Mouse (Mus musculus) intestine, embryonic 14.5 days (tissue): ENCODE results near the gene Gm9507. TPM values are rescaled to one million over a fixed set of nuclear protein-coding genes. Genes with fewer than 3 reads are reported as not detected.
"Not testable (repeated sequence)": the region's sequence is repeated elsewhere in the genome, so short reads cannot be mapped to it uniquely, and the experiment has no call there.

ENCODE experiments used
- ATAC-seq: fragments of 200-750 bp; cut with Nextera tagmentation; replicated peaks from 2 replicates; pipeline ENCODE4 v1.8.0; 2017; ENCODE audit warnings: low read depth, moderate number of reproducible peaks, moderate TSS enrichment, moderate library complexity; ENCODE audit not compliant: low FRiP score, low TSS enrichment
- DNase-seq: peaks from one replicate; pipeline ENCODE4 v3.0.0-alpha.2; 2018; ENCODE audit warnings: low spot score
- H3K27ac ChIP-seq: fragments of 300-500 bp; sonication (generic); 2 replicates; pipeline ENCODE4 v1.5.1; 2014; ENCODE audit warnings: low read depth, mild to moderate bottlenecking, control low read depth
- H3K27me3 ChIP-seq: fragments of 300-500 bp; sonication (generic); replicated peaks from 2 replicates; pipeline ENCODE4 v1.6.1; 2014; ENCODE audit warnings: low read length, control low read depth; ENCODE audit not compliant: control insufficient read depth, insufficient read depth
- H3K36me3 ChIP-seq: fragments of 300-500 bp; sonication (generic); 2 replicates; pipeline ENCODE4 v1.6.1; 2014; ENCODE audit warnings: low read length, control low read depth; ENCODE audit not compliant: control insufficient read depth, insufficient read depth
- H3K4me1 ChIP-seq: fragments of 300-500 bp; sonication (generic); replicated peaks from 2 replicates; pipeline ENCODE4 v1.6.1; 2014; ENCODE audit warnings: low read length, control low read depth, mixed read lengths; ENCODE audit not compliant: control insufficient read depth, insufficient read depth
- H3K4me2 ChIP-seq: fragments of 300-500 bp; sonication (generic); 2 replicates; pipeline ENCODE4 v1.6.1; 2014; ENCODE audit warnings: low read length
- H3K4me3 ChIP-seq: fragments of 300-500 bp; sonication (generic); 2 replicates; pipeline ENCODE4 v1.5.1; 2014; ENCODE audit warnings: low read depth, low read length, control low read depth, mixed read lengths
- H3K9ac ChIP-seq: fragments of 300-500 bp; sonication (generic); 2 replicates; pipeline ENCODE4 v1.6.1; 2014; ENCODE audit warnings: mild to moderate bottlenecking, low read length
- H3K9me3 ChIP-seq: fragments of 300-500 bp; sonication (generic); 2 replicates; pipeline ENCODE4 v1.6.1; 2016; ENCODE audit warnings: low read length, control low read depth; ENCODE audit not compliant: control insufficient read depth
- WGBS: fragments of 180-500 bp; shearing (Covaris S2); extraction: QIAGEN DNeasy Blood & Tissue Kit; methylation state at CpG from one replicate; pipeline ENCODE4 v1.1.7; 2014; 5-methylcytosine and 5-hydroxymethylcytosine counted together
- polyA plus RNA-seq: library from polyadenylated mRNA; unstranded; fragments of >200 nt; fragmentation: Nextera tagmentation; extraction: Ambion mirVana; gene quantifications from 2 replicates; pipeline ENCODE4 v1.2.1, GENCODE M21; 2014

Gm9507 gene
- polyA plus RNA-seq, 1 experiment from 2014 or later, result not detected

DNA sequence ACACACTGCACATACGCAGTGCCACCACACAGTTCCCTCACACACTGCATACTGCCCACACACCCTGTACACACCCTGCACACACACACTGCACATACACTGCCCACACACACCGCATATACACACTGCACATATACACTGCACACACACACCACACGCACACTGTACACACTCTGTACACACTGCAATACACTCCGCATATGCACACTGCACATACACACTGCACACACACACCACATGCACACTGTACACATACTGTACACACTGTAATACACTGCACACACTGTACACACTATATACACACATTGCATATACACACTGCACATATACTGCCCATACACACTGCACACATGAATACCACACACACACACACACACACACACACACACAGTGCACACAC is 6.9 kb upstream of the Gm9507 start:
- no peak for ATAC-seq
- no peak for DNase-seq
- Histone ChIP-seq H3K27me3 (no peaks in the 10 kb centered on the region), H3K4me1 (no peaks in the 10 kb centered on the region), H3K9ac (no peak overlapping the region), H3K9me3 (no peaks in the 10 kb centered on the region), H3K4me3 (no peak overlapping the region), H3K27ac (no peak overlapping the region), H3K36me3 (no peaks in the 10 kb centered on the region), H3K4me2 (no peak overlapping the region)
- WGBS, result 96% methylated on average over 4 of the region's 4 CpGs

DNA sequence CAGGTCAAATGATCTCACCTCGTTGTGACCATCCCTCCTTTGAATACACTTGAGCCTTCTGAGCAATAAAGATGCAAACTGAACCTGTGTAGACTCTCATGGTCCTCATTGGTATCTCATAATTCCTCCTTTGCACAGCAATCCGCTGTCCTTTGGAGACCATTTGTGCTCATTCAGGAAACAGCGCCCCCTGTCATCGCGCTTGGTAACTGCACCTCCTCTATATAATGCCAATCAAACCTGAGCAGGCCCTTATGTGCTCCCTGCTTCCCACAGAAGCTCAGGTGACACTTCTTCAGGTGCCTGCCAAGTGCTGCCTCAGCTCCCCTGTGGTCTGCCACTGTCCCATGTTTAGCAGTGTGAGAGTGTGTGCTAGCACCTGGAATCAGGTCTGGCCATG is 3.9 kb upstream of the Gm9507 start:
- Histone ChIP-seq H3K4me3 (no peak overlapping the region), H3K9ac (no peak overlapping the region), H3K4me2 (no peak overlapping the region), H3K36me3 (no peaks in the 10 kb centered on the region), H3K4me1 (no peaks in the 10 kb centered on the region), H3K27me3 (no peaks in the 10 kb centered on the region), H3K9me3 (no peaks in the 10 kb centered on the region), H3K27ac (no peak overlapping the region)
- ATAC-seq, result no peak
- DNase-seq, result peak; percentile 59
- WGBS, result 30% methylated on average over 5 of the region's 5 CpGs

DNA sequence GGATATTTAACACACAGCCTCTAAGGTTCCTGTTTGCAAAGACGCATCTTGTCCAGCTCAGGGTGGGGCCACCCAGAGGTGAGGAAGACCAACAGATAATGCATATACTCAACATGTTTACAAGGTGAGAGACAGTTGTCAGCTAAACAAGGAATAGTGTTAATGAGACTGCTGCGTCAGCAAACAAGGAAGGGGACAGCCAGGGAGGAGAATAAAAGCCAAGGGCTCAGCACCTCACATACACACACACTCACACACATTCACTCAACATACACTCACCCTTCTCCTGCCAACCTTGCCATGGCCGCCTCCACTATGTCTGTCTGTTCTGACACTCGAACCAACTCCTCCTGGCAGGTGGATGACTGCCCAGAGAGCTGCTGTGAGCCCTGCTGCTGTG is 2.7 kb upstream of the Gm9507 start, which contains the start of gene Gm2696:
Gm2696 (plus strand) TSS at position 301 of the 400 bp plus-strand sequence.
- H3K4me1 ChIP-seq, result no peaks in the 10 kb centered on the region
- no peak within 1 kb of the TSS for H3K4me3 ChIP-seq
- ATAC-seq (no peak), DNase-seq (no peak)
- H3K9ac ChIP-seq, result no peak within 1 kb of the TSS
- WGBS, result 44% methylated on average over 4 of the region's 4 CpGs
- no peaks in the 10 kb centered on the region for H3K36me3 ChIP-seq
- H3K9me3 ChIP-seq, result 0 out of 2 replicates have a peak, but pooled peaks cover 6% of the 10 kb centered on the region
- H3K27me3 ChIP-seq, result no peaks in the 10 kb centered on the region
- H3K27ac ChIP-seq, result no peak within 1 kb of the TSS
- H3K4me2 ChIP-seq, result no peak within 1 kb of the TSS

DNA sequence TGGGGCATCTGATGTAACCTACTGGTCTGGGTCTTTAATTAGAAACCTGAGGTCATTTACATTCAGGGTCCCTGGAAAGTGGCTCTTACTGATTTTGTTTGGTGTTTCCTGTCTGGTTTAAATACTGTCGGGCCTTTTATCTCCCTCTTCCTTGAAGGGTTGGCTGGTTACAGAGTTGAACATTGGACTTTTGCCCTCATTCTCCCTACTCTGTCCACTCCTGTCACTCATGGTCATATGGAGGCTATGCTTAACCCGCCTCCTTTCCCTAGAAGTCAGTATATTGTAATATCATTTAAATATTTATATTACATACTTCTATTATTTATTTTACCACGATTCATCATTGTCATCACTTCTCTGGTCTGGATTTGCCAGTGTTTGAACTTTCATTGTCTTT is 7.5 kb downstream of the Gm9507 start:
- no peak for ATAC-seq

DNA sequence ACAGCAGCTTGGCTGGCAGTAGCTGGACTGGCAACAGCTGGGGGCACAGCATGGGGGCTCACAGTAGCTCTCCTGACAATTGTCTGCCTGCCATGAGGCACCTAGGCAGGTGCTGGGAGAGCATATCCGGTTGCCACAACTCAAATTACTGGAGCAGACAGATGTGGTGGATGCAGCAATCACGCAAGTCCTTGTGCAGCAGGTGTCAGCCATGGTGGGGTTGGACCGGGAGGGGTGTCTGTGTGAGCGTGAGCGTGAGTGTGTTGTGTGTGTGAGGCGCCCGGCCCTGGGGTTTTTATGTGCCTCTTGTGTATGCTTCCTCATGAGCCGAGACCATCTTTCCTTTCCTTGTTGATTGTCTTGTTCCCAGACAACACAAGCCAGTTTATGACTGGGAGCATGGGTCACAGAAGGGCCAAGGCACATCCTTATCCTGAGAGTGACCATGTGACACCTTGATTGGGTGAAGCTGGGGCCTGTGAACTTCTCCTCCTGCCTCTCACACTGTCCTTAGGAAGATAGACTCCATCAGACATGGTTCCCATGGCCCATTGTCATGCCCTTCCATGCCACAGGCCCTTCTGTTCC is 12.6 kb downstream of the Gm9507 start, which contains the start of gene Gm19668:
Gm19668 (minus strand) TSS at position 213 of the 588 bp plus-strand sequence.
- H3K27ac ChIP-seq, result no peak within 1 kb of the TSS
- no peak within 1 kb of the TSS for H3K4me3 ChIP-seq
- no peaks in the 10 kb centered on the region for H3K27me3 ChIP-seq
- ATAC-seq, result no peak
- H3K9ac ChIP-seq, result no peak within 1 kb of the TSS
- WGBS, result 50% methylated on average over 8 of the region's 8 CpGs
- H3K36me3 ChIP-seq, result no peaks in the 10 kb centered on the region
- H3K9me3 ChIP-seq, result no peaks in the 10 kb centered on the region
- no peaks in the 10 kb centered on the region for H3K4me1 ChIP-seq
- no peak within 1 kb of the TSS for H3K4me2 ChIP-seq
- peak; percentile 52 for DNase-seq

More for the DNA sequence above, 7.5 kb downstream of the Gm9507 start:
- WGBS, result 74% methylated on average over 3 of the region's 3 CpGs
- Histone ChIP-seq H3K4me1 (no peaks in the 10 kb centered on the region), H3K9ac (no peak overlapping the region), H3K27ac (no peak overlapping the region), H3K4me2 (no peak overlapping the region), H3K9me3 (no peaks in the 10 kb centered on the region), H3K4me3 (no peak overlapping the region), H3K36me3 (no peaks in the 10 kb centered on the region), H3K27me3 (no peaks in the 10 kb centered on the region)
- DNase-seq, result no peak

DNA sequence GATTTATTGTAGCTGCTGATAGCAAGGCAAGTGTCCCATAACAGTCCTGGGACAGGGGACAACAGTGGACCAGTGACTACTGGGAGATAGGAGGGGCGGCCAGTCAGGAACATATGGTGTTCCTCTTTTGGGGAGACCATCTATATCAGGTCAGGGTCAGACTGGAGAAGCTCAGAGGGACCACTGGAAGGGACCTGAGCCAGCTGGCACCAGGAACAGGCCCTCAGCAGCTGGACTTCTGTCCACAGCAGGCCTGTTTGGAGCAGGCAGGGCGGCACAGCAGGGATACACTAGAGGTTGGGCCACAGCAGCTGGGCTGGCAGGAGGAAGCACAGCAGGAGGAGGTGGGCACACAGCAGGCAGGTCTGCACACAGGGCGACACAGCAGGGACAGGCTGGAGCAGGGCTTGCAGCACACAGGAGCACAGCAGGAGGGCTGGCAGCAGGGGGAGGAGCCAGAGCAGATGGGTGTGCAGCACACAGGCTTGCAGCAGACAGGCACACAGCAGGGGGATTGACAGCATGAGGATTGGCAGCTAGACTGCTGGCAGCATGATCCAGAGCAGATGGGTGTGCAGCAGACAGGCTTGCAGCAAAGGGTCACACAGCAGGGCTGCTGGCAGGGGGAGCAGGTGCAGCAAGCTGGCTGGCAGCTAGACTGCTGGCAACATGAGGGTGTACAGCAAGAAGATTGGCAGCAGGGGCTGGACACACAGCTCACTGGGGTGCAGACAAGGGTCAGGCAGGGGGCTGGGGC is 13.3 kb downstream of the Gm9507 start:
- H3K27me3 ChIP-seq, H3K4me1 ChIP-seq, H3K4me3 ChIP-seq, H3K36me3 ChIP-seq, H3K27ac ChIP-seq, H3K9me3 ChIP-seq, H3K9ac ChIP-seq, H3K4me2 ChIP-seq, DNase-seq, ATAC-seq: not testable (repeated sequence)
- 46% methylated on average over 3 of the region's 3 CpGs for WGBS

DNA sequence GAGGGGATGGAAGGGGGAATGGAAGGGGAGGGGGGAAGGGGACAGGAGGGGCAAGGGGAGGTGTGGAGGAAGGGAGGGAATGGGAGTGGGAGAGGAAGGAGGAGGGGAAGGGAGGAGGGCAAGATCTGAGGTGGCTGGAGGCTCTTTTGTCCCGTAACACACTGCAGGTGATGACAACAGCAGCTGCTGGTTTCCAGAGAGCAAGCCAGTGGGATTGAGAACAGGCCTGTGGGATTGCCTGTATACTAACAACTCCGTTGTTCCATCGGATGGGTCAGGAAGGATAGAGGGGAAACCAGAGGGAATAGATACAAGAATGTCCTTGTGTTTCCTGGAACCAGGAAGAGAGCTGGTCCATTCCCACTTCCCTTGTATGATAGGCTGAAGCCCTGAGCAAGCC is 14.0 kb downstream of the Gm9507 start:
- no peak for DNase-seq

DNA sequence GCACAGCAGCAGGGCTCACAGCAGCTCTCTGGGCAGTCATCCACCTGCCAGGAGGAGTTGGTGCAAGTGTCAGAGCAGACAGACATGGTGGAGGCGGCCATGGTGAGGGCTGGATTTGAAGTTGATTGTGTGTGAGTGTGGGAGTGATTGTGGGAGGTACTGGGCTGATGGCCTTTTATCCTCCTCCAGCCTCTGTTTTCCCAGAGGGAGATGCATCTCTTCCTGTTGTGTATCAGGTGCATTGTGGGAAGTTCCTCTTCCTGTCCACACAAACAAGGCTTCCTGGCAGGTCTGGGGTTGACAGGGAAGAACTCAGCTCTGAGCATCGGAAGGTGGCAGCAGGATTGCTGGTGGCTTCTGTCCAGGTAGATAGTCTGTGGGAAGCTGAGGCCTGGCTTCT is 16.7 kb downstream of the Gm9507 start, which contains the start of gene Gm9639:
Gm9639 (minus strand) TSS at position 101 of the 400 bp plus-strand sequence.
- Histone ChIP-seq H3K9me3 (no peaks in the 10 kb centered on the region), H3K27me3 (no peaks in the 10 kb centered on the region), H3K4me2 (no peak within 1 kb of the TSS), H3K36me3 (no peaks in the 10 kb centered on the region), H3K9ac (no peak within 1 kb of the TSS), H3K4me3 (no peak within 1 kb of the TSS), H3K4me1 (no peaks in the 10 kb centered on the region), H3K27ac (no peak within 1 kb of the TSS)
- ATAC-seq (no peak), DNase-seq (no peak)
- 57% methylated on average over 2 of the region's 2 CpGs for WGBS

More for the DNA sequence above, 14.0 kb downstream of the Gm9507 start:
- Histone ChIP-seq H3K9me3 (no peaks in the 10 kb centered on the region), H3K4me3 (no peak overlapping the region), H3K27me3 (no peaks in the 10 kb centered on the region), H3K4me2 (no peak overlapping the region), H3K27ac (no peak overlapping the region), H3K4me1 (no peaks in the 10 kb centered on the region), H3K36me3 (no peaks in the 10 kb centered on the region), H3K9ac (no peak overlapping the region)
- WGBS, result 24% methylated on average over 3 of the region's 3 CpGs
- ATAC-seq, result no peak
